ENCODE assay signal across 19 mouse cellular contexts in genomic region chr5:66884505-66884904, GRCm38 (mm10).
DNase-seq lines count a peak whose midpoint lies in the region; ATAC-seq and TF ChIP-seq lines count a peak whose summit lies in the region.
"Had no signal": no experiment of that assay in that cellular context is flagged by ENCODE, and none has a peak within 500 bp of the region (broad histone marks: within the 10 kb centered on the region; RNA-seq: fewer than 3 reads in every experiment).

No protein-coding gene starts in this region.

- H3K27ac ChIP-seq in lung, embryonic 14.5 days (ENCODE audit: low read depth), result no peak overlapping the region
- no peak overlapping the region for H3K27ac ChIP-seq in limb, embryonic 10.5 days
- H3K27ac ChIP-seq: embryonic facial prominence, embryonic 13.5 days; forebrain, embryonic 12.5 days; hindbrain, embryonic 13.5 days had no signal

- no peaks in the 10 kb centered on the region for H3K9me3 ChIP-seq in lung, embryonic 14.5 days (ENCODE audit: low read depth, low read length)
- H3K9me3 ChIP-seq in limb, embryonic 10.5 days (replicated peaks), result no peaks in the 10 kb centered on the region

- intact Hi-C loops in heart, postnatal 36 days (cut with DNase I), result no loop called here

- H3K4me1 ChIP-seq in lung, embryonic 14.5 days (ENCODE audit: insufficient read depth), result peaks cover 22% of the 10 kb centered on the region; the same call in 1 of the 2 replicates
- H3K4me1 ChIP-seq in limb, embryonic 10.5 days, result peaks cover 40% of the 10 kb centered on the region
- H3K4me1 ChIP-seq: forebrain, embryonic 12.5 days had no signal

- H3K4me3 ChIP-seq in lung, embryonic 14.5 days (ENCODE audit: low read depth, low read length), result no peak overlapping the region
- no peak overlapping the region for H3K4me3 ChIP-seq in limb, embryonic 10.5 days
- H3K4me3 ChIP-seq: embryonic facial prominence, embryonic 13.5 days; forebrain, embryonic 12.5 days; hindbrain, embryonic 13.5 days had no signal

- no peaks in the 10 kb centered on the region for H3K27me3 ChIP-seq in lung, embryonic 14.5 days (ENCODE audit: insufficient read depth, low read length)
- no peaks in the 10 kb centered on the region for H3K27me3 ChIP-seq in limb, embryonic 10.5 days (ENCODE audit: low read depth, poor library complexity, severe bottlenecking)
- H3K27me3 ChIP-seq: embryonic facial prominence, embryonic 13.5 days; forebrain, embryonic 12.5 days; hindbrain, embryonic 13.5 days; Patski had no signal

- 32% methylated on average over 4 of the region's 4 CpGs for WGBS in lung, embryonic 14.5 days
- WGBS in limb, embryonic 10.5 days, result 85% methylated on average over 4 of the region's 4 CpGs

- TF ChIP-seq CTCF in lung, embryonic 14.5 days (IDR thresholded peaks at IDR 0.05; ENCODE audit: low read depth), result no peak

- ATAC-seq in lung, embryonic 14.5 days (ENCODE audit: insufficient read depth), result no peak
- ATAC-seq in frontal cortex, adult (ENCODE audit: low TSS enrichment), result no peak
- ATAC-seq: activated CD4-positive, CD25-positive, alpha-beta regulatory T cell, adult 4 months; forebrain, embryonic 16.5 days; Patski had no signal

- H3K36me3 ChIP-seq in lung, embryonic 14.5 days (ENCODE audit: insufficient read depth), result no peaks in the 10 kb centered on the region
- no peaks in the 10 kb centered on the region for H3K36me3 ChIP-seq in limb, embryonic 10.5 days
- H3K36me3 ChIP-seq: embryonic facial prominence, embryonic 13.5 days; forebrain, embryonic 12.5 days had no signal

- no peak overlapping the region for H3K9ac ChIP-seq in lung, embryonic 14.5 days
- H3K9ac ChIP-seq: embryonic facial prominence, embryonic 13.5 days; forebrain, embryonic 12.5 days; hindbrain, embryonic 13.5 days had no signal

- no peak overlapping the region for H3K4me2 ChIP-seq in lung, embryonic 14.5 days
- H3K4me2 ChIP-seq: embryonic facial prominence, embryonic 13.5 days; forebrain, embryonic 12.5 days; hindbrain, embryonic 13.5 days had no signal

- peak; percentile 24 for DNase-seq in heart, adult 8-10 months (ENCODE audit: low spot score)
- no peak for DNase-seq in heart, postnatal 36 days
- peak; percentile 53 for DNase-seq in lung, embryonic 14.5 days
- peak; percentile 65 for DNase-seq in lung, postnatal 10 days
- DNase-seq in limb, embryonic 10.5 days (ENCODE audit: low spot score), result no peak
- no peak for DNase-seq in cerebellum, adult 9-11 months
- DNase-seq: adrenal gland, adult 2 months; adrenal gland, postnatal 25 days; cerebellum, adult 8-10 months; cerebellum, postnatal 25 days; gastrocnemius, postnatal 14 days; heart, postnatal 10 days had no signal

Comparison
In these comparisons a context has a peak if more than half of its experiments do, and no peak if none do; other contexts are left out.
1. DNase-seq: peak in heart, adult 8-10 months (single experiment), lung, embryonic 14.5 days (single experiment) and lung, postnatal 10 days (single experiment); none in heart, postnatal 36 days (0 of 2), limb, embryonic 10.5 days (single experiment) and cerebellum, adult 9-11 months (single experiment).